Mouse (Mus musculus) erythroblast, embryonic 14.5 days (primary cell): ENCODE results near the gene Cd44.

Experiments
- GATA1 ChIP-seq: IDR thresholded peaks from 2 replicates; pipeline ENCODE4 v1.6.1; 2012; ENCODE audit warnings: low read length, inconsistent platforms, mixed read lengths
- TAL1 ChIP-seq: IDR thresholded peaks from 3 replicates; pipeline ENCODE4 v1.6.1; 2012; ENCODE audit warnings: low read length, inconsistent platforms, mixed read lengths

GRCm38 (mm10) chr2:102913833-102914545, 12.5 kb upstream of the Cd44 start:
- no peak for TF ChIP-seq TAL1
- TF ChIP-seq GATA1 = no peak
